Mouse (Mus musculus): ENCODE measurements around the gene Kcne3. TPM values are rescaled to one million over a fixed set of nuclear protein-coding genes. Genes with fewer than 3 reads are reported as not detected.

Gene Kcne3
- polyA plus RNA-seq, 1 experiment from 2014 or later = 1.1 TPM

GRCm38 (mm10) chr7:100204871-100205270 is 28.6 kb downstream of the Kcne3 start:
- Histone ChIP-seq H3K27ac (ENCODE audit: low read length) (no peak overlapping the region), H3K9me3 (ENCODE audit: control insufficient read depth, low read length) (no peaks in the 10 kb centered on the region), H3K4me3 (replicated peaks; ENCODE audit: low read length) (no peak overlapping the region), H3K4me1 (replicated peaks; ENCODE audit: control insufficient read depth, insufficient read depth, low read length) (no peaks in the 10 kb centered on the region), H3K4me2 (ENCODE audit: low read length) (no peak overlapping the region), H3K9ac (replicated peaks; ENCODE audit: low read depth, low read length) (no peak overlapping the region), H3K36me3 (ENCODE audit: control insufficient read depth, insufficient read depth) (no peaks in the 10 kb centered on the region), H3K27me3 (replicated peaks; ENCODE audit: control insufficient read depth, insufficient read depth, low read length) (no peaks in the 10 kb centered on the region)
- 77% methylated on average over 6 of the region's 6 CpGs for WGBS
- no peak for ATAC-seq

- no peaks in the 10 kb centered on the region for H3K4me1 ChIP-seq (replicated peaks; ENCODE audit: control insufficient read depth, insufficient read depth, low read length)
- H3K27ac ChIP-seq (ENCODE audit: low read length) = no peak overlapping the region
- no peaks in the 10 kb centered on the region for H3K27me3 ChIP-seq (replicated peaks; ENCODE audit: control insufficient read depth, insufficient read depth, low read length)
- H3K4me3 ChIP-seq (replicated peaks; ENCODE audit: low read length) = no peak overlapping the region
- no peak for ATAC-seq
- 94% methylated on average over 2 of the region's 2 CpGs for whole genome bisulfite sequencing
- H3K36me3 ChIP-seq (ENCODE audit: control insufficient read depth, insufficient read depth) = no peaks in the 10 kb centered on the region
- H3K9ac ChIP-seq (replicated peaks; ENCODE audit: low read depth, low read length) = no peak overlapping the region
- H3K9me3 ChIP-seq (ENCODE audit: control insufficient read depth, low read length) = no peaks in the 10 kb centered on the region
- no peak overlapping the region for H3K4me2 ChIP-seq (ENCODE audit: low read length)
Measured at GRCm38 (mm10) chr7:100206144-100206543, 29.8 kb downstream of the Kcne3 start.

- Histone ChIP-seq H3K27ac (ENCODE audit: low read length) (no peak overlapping the region), H3K36me3 (ENCODE audit: control insufficient read depth, insufficient read depth) (no peaks in the 10 kb centered on the region), H3K4me1 (replicated peaks; ENCODE audit: control insufficient read depth, insufficient read depth, low read length) (no peaks in the 10 kb centered on the region), H3K9ac (replicated peaks; ENCODE audit: low read depth, low read length) (no peak overlapping the region), H3K27me3 (replicated peaks; ENCODE audit: control insufficient read depth, insufficient read depth, low read length) (no peaks in the 10 kb centered on the region), H3K4me2 (ENCODE audit: low read length) (no peak overlapping the region), H3K4me3 (replicated peaks; ENCODE audit: low read length) (no peak overlapping the region), H3K9me3 (ENCODE audit: control insufficient read depth, low read length) (no peaks in the 10 kb centered on the region)
- ATAC-seq = no peak
Measured at GRCm38 (mm10) chr7:100207886-100208285, 31.6 kb downstream of the Kcne3 start.

GRCm38 (mm10) chr7:100214310-100214709 is 38.0 kb downstream of the Kcne3 start:
- no peak overlapping the region for H3K9ac ChIP-seq (replicated peaks; ENCODE audit: low read depth, low read length)
- no peak overlapping the region for H3K27ac ChIP-seq (ENCODE audit: low read length)
- no peak for ATAC-seq
- H3K27me3 ChIP-seq (replicated peaks; ENCODE audit: control insufficient read depth, insufficient read depth, low read length) = no peaks in the 10 kb centered on the region
- WGBS = 69% methylated on average over 4 of the region's 4 CpGs
- no peaks in the 10 kb centered on the region for H3K36me3 ChIP-seq (ENCODE audit: control insufficient read depth, insufficient read depth)
- no peaks in the 10 kb centered on the region for H3K9me3 ChIP-seq (ENCODE audit: control insufficient read depth, low read length)
- peaks cover 5% of the 10 kb centered on the region; the same call in 1 of the 2 replicates for H3K4me1 ChIP-seq (replicated peaks; ENCODE audit: control insufficient read depth, insufficient read depth, low read length)
- H3K4me3 ChIP-seq (replicated peaks; ENCODE audit: low read length) = no peak overlapping the region
- no peak overlapping the region for H3K4me2 ChIP-seq (ENCODE audit: low read length)

DNA sequence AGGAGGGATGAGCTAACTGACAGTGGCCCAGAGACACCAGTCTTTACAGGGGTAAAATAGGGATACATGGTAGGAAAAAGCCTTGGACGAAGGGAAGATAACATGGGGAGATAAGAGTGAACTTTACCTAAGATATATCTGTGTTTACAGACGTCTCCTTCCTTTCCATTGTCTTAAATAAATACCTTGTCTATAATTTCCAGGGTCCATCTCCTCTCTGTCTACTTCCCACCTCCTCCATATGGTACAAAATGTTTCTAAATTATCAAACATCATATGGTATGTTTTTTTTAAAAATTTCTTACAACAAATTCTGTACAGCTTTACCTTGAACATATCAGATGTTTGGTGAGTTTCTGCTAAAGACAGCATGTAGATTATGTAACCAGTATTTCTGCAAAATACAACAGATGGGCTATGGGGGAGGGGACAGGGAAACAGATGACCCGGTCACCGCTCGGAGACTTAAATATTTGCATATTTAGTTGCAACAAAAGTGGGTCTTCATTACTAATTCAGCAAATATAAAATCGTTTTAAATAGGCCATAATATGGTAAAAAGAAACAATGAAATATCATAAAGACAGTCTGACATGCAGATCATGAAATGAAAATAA is 38.9 kb downstream of the Kcne3 start:
- H3K36me3 ChIP-seq (ENCODE audit: control insufficient read depth, insufficient read depth) = no peaks in the 10 kb centered on the region
- H3K27me3 ChIP-seq (replicated peaks; ENCODE audit: control insufficient read depth, insufficient read depth, low read length) = no peaks in the 10 kb centered on the region
- no peak overlapping the region for H3K4me2 ChIP-seq (ENCODE audit: low read length)
- 58% methylated on average over 6 of the region's 6 CpGs for WGBS
- no peak overlapping the region for H3K27ac ChIP-seq (ENCODE audit: low read length)
- H3K4me1 ChIP-seq (replicated peaks; ENCODE audit: control insufficient read depth, insufficient read depth, low read length) = peaks cover 5% of the 10 kb centered on the region; the same call in 1 of the 2 replicates
- ATAC-seq = no peak
- H3K9ac ChIP-seq (replicated peaks; ENCODE audit: low read depth, low read length) = no peak overlapping the region
- H3K9me3 ChIP-seq (ENCODE audit: control insufficient read depth, low read length) = no peaks in the 10 kb centered on the region
- H3K4me3 ChIP-seq (replicated peaks; ENCODE audit: low read length) = no peak overlapping the region

- 35% methylated on average over 10 of the region's 10 CpGs for WGBS
- no peaks in the 10 kb centered on the region for H3K9me3 ChIP-seq (ENCODE audit: control insufficient read depth, low read length)
- peak overlapping the region; percentile 7; the same call in 1 of the 2 replicates for H3K4me2 ChIP-seq (ENCODE audit: low read length)
- ATAC-seq = no peak
- H3K4me3 ChIP-seq (replicated peaks; ENCODE audit: low read length) = no peak overlapping the region
- no peaks in the 10 kb centered on the region for H3K27me3 ChIP-seq (replicated peaks; ENCODE audit: control insufficient read depth, insufficient read depth, low read length)
- H3K27ac ChIP-seq (ENCODE audit: low read length) = peak overlapping the region; percentile 34
- no peak overlapping the region for H3K9ac ChIP-seq (replicated peaks; ENCODE audit: low read depth, low read length)
- H3K36me3 ChIP-seq (ENCODE audit: control insufficient read depth, insufficient read depth) = no peaks in the 10 kb centered on the region
- H3K4me1 ChIP-seq (replicated peaks; ENCODE audit: control insufficient read depth, insufficient read depth, low read length) = peaks cover 5% of the 10 kb centered on the region; the same call in 1 of the 2 replicates
Measured at GRCm38 (mm10) chr7:100215976-100216375, 39.7 kb downstream of the Kcne3 start.

- Histone ChIP-seq H3K4me2 (ENCODE audit: low read length) (no peak overlapping the region), H3K27ac (ENCODE audit: low read length) (no peak overlapping the region), H3K27me3 (replicated peaks; ENCODE audit: control insufficient read depth, insufficient read depth, low read length) (no peaks in the 10 kb centered on the region), H3K36me3 (ENCODE audit: control insufficient read depth, insufficient read depth) (no peaks in the 10 kb centered on the region), H3K4me3 (replicated peaks; ENCODE audit: low read length) (no peak overlapping the region), H3K4me1 (replicated peaks; ENCODE audit: control insufficient read depth, insufficient read depth, low read length) (peaks cover 5% of the 10 kb centered on the region; the same call in 1 of the 2 replicates), H3K9me3 (ENCODE audit: control insufficient read depth, low read length) (no peaks in the 10 kb centered on the region), H3K9ac (replicated peaks; ENCODE audit: low read depth, low read length) (no peak overlapping the region)
- 73% methylated on average over 9 of the region's 9 CpGs for WGBS
- ATAC-seq = 0 out of 2 replicates have a peak, but pooled peaks have one; percentile 28
Measured at GRCm38 (mm10) chr7:100216601-100217565, 40.6 kb downstream of the Kcne3 start.

DNA sequence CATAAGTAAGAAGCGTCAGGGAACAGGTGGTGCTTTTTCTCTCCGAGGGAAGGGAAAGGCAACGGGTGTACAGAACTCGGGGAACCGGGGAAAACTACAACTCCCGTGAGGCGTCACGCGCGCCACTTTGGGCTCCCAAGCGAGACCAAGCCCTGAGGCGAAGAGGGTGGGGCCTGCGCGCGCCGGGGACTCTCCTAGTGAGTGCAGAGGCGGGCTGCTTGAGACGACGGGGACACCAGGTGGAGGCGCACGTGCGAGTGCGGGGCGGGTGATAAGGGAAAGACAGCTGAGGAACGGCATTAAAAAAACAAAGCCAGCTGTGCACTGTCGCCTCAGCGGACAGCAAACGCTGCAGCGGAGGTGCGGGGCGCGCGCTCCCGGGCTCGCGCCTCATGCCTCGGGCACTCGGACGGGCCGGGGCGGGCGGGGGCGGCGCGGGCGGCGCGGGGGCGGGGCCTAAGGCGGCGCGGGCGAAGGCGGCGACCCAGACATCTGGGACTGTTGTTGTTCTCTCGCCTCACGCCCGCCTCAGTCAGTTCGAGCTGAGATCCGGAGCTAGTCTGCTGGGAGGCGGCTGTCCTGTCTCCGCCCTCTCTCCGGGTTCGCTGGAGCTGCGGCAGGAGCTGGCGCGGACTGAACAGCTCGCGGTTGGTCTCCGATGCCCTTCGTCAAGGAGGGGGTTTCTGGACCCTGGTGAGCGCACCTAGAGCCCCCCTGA is 51.0 kb downstream of the Kcne3 start, which contains the start of gene Pgm2l1:
Gene Pgm2l1 (plus strand): TSS at position 237 of the 718 bp plus-strand sequence.
- Histone ChIP-seq H3K4me1 (replicated peaks; ENCODE audit: control insufficient read depth, insufficient read depth, low read length) (peaks cover 8% of the 10 kb centered on the region; the same call in 1 of the 2 replicates), H3K4me3 (replicated peaks; ENCODE audit: low read length) (peak within 1 kb of the TSS; percentile 95), H3K27ac (ENCODE audit: low read length) (peak within 1 kb of the TSS; percentile 89), H3K4me2 (ENCODE audit: low read length) (peak within 1 kb of the TSS; percentile 85), H3K9ac (replicated peaks; ENCODE audit: low read depth, low read length) (peak within 1 kb of the TSS; percentile 92), H3K27me3 (replicated peaks; ENCODE audit: control insufficient read depth, insufficient read depth, low read length) (no peaks in the 10 kb centered on the region), H3K36me3 (ENCODE audit: control insufficient read depth, insufficient read depth) (no peaks in the 10 kb centered on the region), H3K9me3 (ENCODE audit: control insufficient read depth, low read length) (no peaks in the 10 kb centered on the region)
- peak; percentile 99 for ATAC-seq
- WGBS = under 1% methylated on average over 65 of the region's 72 CpGs
